Mouse (Mus musculus): ENCODE data around the gene Phb2. TPM values are rescaled to one million over a fixed set of nuclear protein-coding genes. Genes with fewer than 3 reads are reported as not detected.

Phb2 gene
- polyA plus RNA-seq, 1 experiment from 2014 or later = 308 TPM

DNA sequence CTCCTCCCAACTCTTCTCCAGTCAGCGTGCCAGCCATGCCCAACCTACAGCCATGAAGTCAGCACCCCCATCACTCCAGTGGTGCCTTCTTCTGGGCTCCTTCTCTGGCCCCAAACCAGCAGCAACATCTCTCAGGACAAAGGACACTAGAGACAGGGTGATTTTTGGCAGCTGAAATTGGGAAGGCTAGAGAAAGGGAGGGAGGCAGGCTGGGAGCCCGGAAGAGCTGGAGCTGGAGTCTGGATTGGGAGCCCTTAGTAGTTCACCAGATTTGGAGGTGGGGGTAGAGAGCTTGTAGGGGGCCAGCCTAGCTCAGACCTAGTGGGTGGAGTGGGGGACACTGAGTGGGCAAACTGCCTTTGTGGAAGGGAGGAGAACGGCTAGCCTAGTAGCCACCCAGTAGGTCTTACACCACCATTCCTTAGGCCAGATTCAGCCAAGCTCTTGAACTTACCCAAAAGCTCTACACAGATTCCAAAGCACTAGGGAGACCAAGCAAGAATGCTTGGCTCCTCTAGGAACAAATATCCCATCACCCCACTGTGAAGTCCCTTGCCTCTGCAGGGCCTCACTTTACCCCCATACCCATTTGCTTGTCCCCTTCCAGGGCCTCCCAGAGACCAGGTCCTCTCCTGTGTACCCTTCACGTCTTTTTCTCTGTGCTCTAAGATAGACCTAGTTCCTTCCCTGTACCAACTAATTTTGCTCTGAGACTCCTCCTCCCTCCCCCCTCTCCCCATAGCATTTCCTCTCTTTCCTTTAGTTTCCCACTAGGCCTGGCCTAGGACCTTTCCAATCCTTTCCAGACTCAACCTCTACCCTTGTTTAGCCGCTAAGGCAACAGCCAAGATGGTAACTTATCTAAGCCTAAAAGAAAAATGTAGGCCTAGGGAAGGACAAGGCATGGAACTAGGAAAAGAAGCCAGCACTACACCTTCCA, 46.0 kb downstream of the Phb2 start:
- ATAC-seq = no peak
- Histone ChIP-seq H3K27me3 (ENCODE audit: insufficient read depth, low read length) (peaks cover 22% of the 10 kb centered on the region), H3K9ac (replicated peaks) (peak overlapping the region; percentile 41; the same call in 1 of the 2 replicates), H3K4me2 (ENCODE audit: low read depth, low read length) (peak overlapping the region; percentile 88; the same call in 1 of the 2 replicates), H3K4me3 (ENCODE audit: low read depth, low read length) (no peak overlapping the region), H3K4me1 (ENCODE audit: insufficient read depth) (peaks cover 29% of the 10 kb centered on the region), H3K9me3 (ENCODE audit: low read length) (no peaks in the 10 kb centered on the region), H3K27ac (ENCODE audit: low read depth) (peak overlapping the region; percentile 40; the same call in 1 of the 2 replicates), H3K36me3 (replicated peaks; ENCODE audit: insufficient read depth, low read length) (no peaks in the 10 kb centered on the region)
- no peak for DNase-seq
- TF ChIP-seq CTCF (IDR thresholded peaks at IDR 0.05; ENCODE audit: low read depth) (no peak), EP300 (IDR thresholded peaks at IDR 0.05; ENCODE audit: low read depth) (no peak)
- 60% methylated on average over 5 of the region's 5 CpGs for WGBS (ENCODE audit: insufficient replicate concordance)

DNA sequence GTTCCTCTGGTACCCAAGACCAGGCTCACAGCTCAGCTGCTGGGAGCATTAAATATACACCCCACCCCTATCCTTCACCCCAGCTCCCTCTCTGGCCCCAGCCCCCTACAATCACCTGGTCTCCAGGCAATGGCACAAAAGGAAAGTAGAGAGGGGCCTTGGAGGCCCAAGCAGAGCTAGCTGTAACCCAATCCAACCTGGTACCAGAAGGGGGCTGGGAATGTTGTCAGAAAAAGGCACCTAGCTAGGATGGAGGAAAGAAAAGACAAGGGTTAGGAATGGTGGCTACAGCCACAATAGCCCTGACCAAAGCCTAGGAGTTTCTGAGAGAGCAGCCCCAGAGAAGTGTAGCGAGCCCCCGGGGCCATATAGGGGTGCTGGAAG, 46.7 kb downstream of the Phb2 start:
- WGBS (ENCODE audit: insufficient replicate concordance) = 52% methylated on average over 2 of the region's 2 CpGs
- peaks cover 29% of the 10 kb centered on the region for H3K4me1 ChIP-seq (ENCODE audit: insufficient read depth)
- 0 out of 2 replicates have a peak overlapping the region, but pooled peaks have one; percentile 40 for H3K27ac ChIP-seq (ENCODE audit: low read depth)
- peak overlapping the region; percentile 38; the same call in 1 of the 2 replicates for H3K4me2 ChIP-seq (ENCODE audit: low read depth, low read length)
- H3K4me3 ChIP-seq (ENCODE audit: low read depth, low read length) = no peak overlapping the region
- H3K9me3 ChIP-seq (ENCODE audit: low read length) = no peaks in the 10 kb centered on the region
- no peak for DNase-seq
- H3K27me3 ChIP-seq (ENCODE audit: insufficient read depth, low read length) = peaks cover 22% of the 10 kb centered on the region
- TF ChIP-seq EP300 (IDR thresholded peaks at IDR 0.05; ENCODE audit: low read depth) (no peak), CTCF (IDR thresholded peaks at IDR 0.05; ENCODE audit: low read depth) (no peak)
- no peak overlapping the region; the same call in 1 of the 2 replicates for H3K9ac ChIP-seq (replicated peaks)
- no peak for ATAC-seq
- H3K36me3 ChIP-seq (replicated peaks; ENCODE audit: insufficient read depth, low read length) = no peaks in the 10 kb centered on the region

DNA sequence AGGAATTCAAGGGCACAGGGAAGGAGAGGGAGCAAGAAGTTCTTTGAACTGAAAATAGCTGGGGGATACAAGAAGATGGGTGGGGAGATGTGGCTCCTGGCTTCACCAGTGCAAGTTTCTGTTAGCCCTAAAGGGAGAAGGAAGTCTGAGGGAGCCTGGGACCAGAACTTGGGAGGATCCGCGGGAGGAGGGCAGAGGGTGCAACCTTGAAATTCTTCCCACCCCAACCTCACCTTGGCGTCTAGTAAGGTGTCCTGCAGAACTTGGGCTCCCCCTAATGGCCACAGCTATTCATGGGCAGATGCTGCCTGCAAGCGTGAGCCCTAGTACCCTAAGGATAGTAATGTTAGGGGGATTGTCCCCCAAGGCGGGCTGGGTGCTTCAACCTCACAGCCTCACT, 47.1 kb downstream of the Phb2 start:
- no peak overlapping the region for H3K27ac ChIP-seq (ENCODE audit: low read depth)
- H3K27me3 ChIP-seq (ENCODE audit: insufficient read depth, low read length) = peaks cover 22% of the 10 kb centered on the region

DNA sequence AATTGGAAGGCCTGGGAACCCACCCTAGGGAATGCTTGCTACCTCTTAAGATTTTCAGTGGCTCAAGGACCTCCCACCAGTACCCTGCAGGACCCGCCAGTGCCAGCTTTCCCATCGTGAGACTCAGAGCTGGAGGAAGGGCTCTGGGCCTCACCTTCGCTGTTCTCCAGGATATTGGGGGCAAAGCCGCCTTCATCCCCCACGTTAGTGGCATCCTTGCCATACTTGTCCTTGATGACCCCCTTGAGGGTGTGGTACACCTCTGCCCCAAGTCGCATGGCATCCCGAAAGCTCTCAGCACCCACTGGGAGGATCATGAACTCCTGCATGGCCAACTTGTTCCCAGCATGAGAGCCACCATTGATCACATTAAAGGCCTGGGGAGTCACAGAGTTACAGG, 53.8 kb downstream of the Phb2 start:
- TF ChIP-seq CTCF (IDR thresholded peaks at IDR 0.05; ENCODE audit: low read depth) = no peak
- TF ChIP-seq EP300 (IDR thresholded peaks at IDR 0.05; ENCODE audit: low read depth) = no peak
- Histone ChIP-seq H3K27ac (ENCODE audit: low read depth) (no peak overlapping the region), H3K4me3 (ENCODE audit: low read depth, low read length) (no peak overlapping the region), H3K9ac (replicated peaks) (no peak overlapping the region), H3K4me1 (ENCODE audit: insufficient read depth) (0 out of 2 replicates have a peak, but pooled peaks cover 7% of the 10 kb centered on the region), H3K27me3 (ENCODE audit: insufficient read depth, low read length) (peaks cover 21% of the 10 kb centered on the region), H3K36me3 (replicated peaks; ENCODE audit: insufficient read depth, low read length) (no peaks in the 10 kb centered on the region), H3K9me3 (ENCODE audit: low read length) (no peaks in the 10 kb centered on the region), H3K4me2 (ENCODE audit: low read depth, low read length) (no peak overlapping the region)
- WGBS (ENCODE audit: insufficient replicate concordance) = 84% methylated on average over 7 of the region's 7 CpGs
- ATAC-seq (no peak), DNase-seq (no peak)

More for the DNA sequence above, 47.1 kb downstream of the Phb2 start:
- peak; percentile 97 for TF ChIP-seq CTCF (IDR thresholded peaks at IDR 0.05; ENCODE audit: low read depth)
- TF ChIP-seq EP300 (IDR thresholded peaks at IDR 0.05; ENCODE audit: low read depth) = no peak
- Histone ChIP-seq H3K4me1 (ENCODE audit: insufficient read depth) (peaks cover 29% of the 10 kb centered on the region), H3K36me3 (replicated peaks; ENCODE audit: insufficient read depth, low read length) (no peaks in the 10 kb centered on the region), H3K4me2 (ENCODE audit: low read depth, low read length) (peak overlapping the region; percentile 38; the same call in 1 of the 2 replicates), H3K9ac (replicated peaks) (no peak overlapping the region; the same call in 1 of the 2 replicates), H3K4me3 (ENCODE audit: low read depth, low read length) (no peak overlapping the region), H3K9me3 (ENCODE audit: low read length) (no peaks in the 10 kb centered on the region)
- ATAC-seq (peak; percentile 42), DNase-seq (peak; percentile 88)
- 2% methylated on average over 5 of the region's 5 CpGs for WGBS (ENCODE audit: insufficient replicate concordance)

MicroRNAs within 50 kb of the gene (microRNA counts, 519-probe panel; counts per million panel counts)
- microRNA mmu-miR-141 (not detected), microRNA mmu-miR-200c (662 counts per million, percentile 4 among the panel's probes with 10 or more counts)

Small RNA genes within 50 kb of the gene (microRNA-seq; reads per million reads assigned to microRNA genes)
- gene Mir141 (66.5 reads per million, percentile 39 among the genes with 10 or more reads in this experiment), gene Mir200c (487 reads per million, percentile 62 among the genes with 10 or more reads in this experiment)

Other genes starting within 250 kb of the Phb2 start
- 1.8 TPM in 2 replicates for gene Clstn3, start 247.5 kb upstream of the Phb2 start, polyA plus RNA-seq (2015; fragmentation: Nextera tagmentation; extraction: Ambion mirVana)
- 31.1 and 36.2 TPM in 2 replicates for gene C1rl, start 219.2 kb upstream of the Phb2 start, polyA plus RNA-seq (2015; fragmentation: Nextera tagmentation; extraction: Ambion mirVana)
- 63.0 and 65.0 TPM in 2 replicates for gene C1ra, start 199.9 kb upstream of the Phb2 start, polyA plus RNA-seq (2015; fragmentation: Nextera tagmentation; extraction: Ambion mirVana)
- gene C1s1, start 170.0 kb upstream of the Phb2 start, polyA plus RNA-seq (2015; fragmentation: Nextera tagmentation; extraction: Ambion mirVana) = 118 and 130 TPM in 2 replicates
- not detected in 2 replicates for gene C1rb, start 142.0 kb upstream of the Phb2 start, polyA plus RNA-seq (2015; fragmentation: Nextera tagmentation; extraction: Ambion mirVana)
- gene C1s2, start 76.3 kb upstream of the Phb2 start, polyA plus RNA-seq (2015; fragmentation: Nextera tagmentation; extraction: Ambion mirVana) = 0.04 TPM in 1 of 2 replicates, not detected in the other
- gene Lpcat3, start 49.3 kb upstream of the Phb2 start, polyA plus RNA-seq (2015; fragmentation: Nextera tagmentation; extraction: Ambion mirVana) = 68.7 and 72.6 TPM in 2 replicates
- 93.2 and 96.9 TPM in 2 replicates for gene Emg1, start 158 bp upstream of the Phb2 start, polyA plus RNA-seq (2015; fragmentation: Nextera tagmentation; extraction: Ambion mirVana)
- gene Ptpn6, start 26.4 kb downstream of the Phb2 start, polyA plus RNA-seq (2015; fragmentation: Nextera tagmentation; extraction: Ambion mirVana) = 39.2 and 45.1 TPM in 2 replicates
- gene Grcc10, start 29.0 kb downstream of the Phb2 start, polyA plus RNA-seq (2015; fragmentation: Nextera tagmentation; extraction: Ambion mirVana) = 148 and 157 TPM in 2 replicates
- gene Gm45234, start 43.7 kb downstream of the Phb2 start, polyA plus RNA-seq (2015; fragmentation: Nextera tagmentation; extraction: Ambion mirVana) = not detected in 2 replicates
- 1.8 and 1.9 TPM in 2 replicates for gene Atn1, start 44.2 kb downstream of the Phb2 start, polyA plus RNA-seq (2015; fragmentation: Nextera tagmentation; extraction: Ambion mirVana)
- 0.20 and 0.27 TPM in 2 replicates for gene Eno2, start 57.3 kb downstream of the Phb2 start, polyA plus RNA-seq (2015; fragmentation: Nextera tagmentation; extraction: Ambion mirVana)
- gene Lrrc23, start 67.4 kb downstream of the Phb2 start, polyA plus RNA-seq (2015; fragmentation: Nextera tagmentation; extraction: Ambion mirVana) = 0.16 TPM in 1 of 2 replicates, not detected in the other
- 11.4 and 14.3 TPM in 2 replicates for gene Spsb2, start 96.3 kb downstream of the Phb2 start, polyA plus RNA-seq (2015; fragmentation: Nextera tagmentation; extraction: Ambion mirVana)
- gene Tpi1, start 102.0 kb downstream of the Phb2 start, polyA plus RNA-seq (2015; fragmentation: Nextera tagmentation; extraction: Ambion mirVana) = 332 and 346 TPM in 2 replicates
- gene Usp5, start 117.1 kb downstream of the Phb2 start, polyA plus RNA-seq (2015; fragmentation: Nextera tagmentation; extraction: Ambion mirVana) = 32.2 and 36.6 TPM in 2 replicates
- gene Cdca3, start 117.2 kb downstream of the Phb2 start, polyA plus RNA-seq (2015; fragmentation: Nextera tagmentation; extraction: Ambion mirVana) = 96.4 and 98.3 TPM in 2 replicates
- 0.19 TPM in 1 of 2 replicates, not detected in the other for gene Gnb3, start 127.9 kb downstream of the Phb2 start, polyA plus RNA-seq (2015; fragmentation: Nextera tagmentation; extraction: Ambion mirVana)
- gene P3h3, start 145.4 kb downstream of the Phb2 start, polyA plus RNA-seq (2015; fragmentation: Nextera tagmentation; extraction: Ambion mirVana) = 0.80 and 0.88 TPM in 2 replicates
- 0.04 and 0.08 TPM in 2 replicates for gene Gpr162, start 151.6 kb downstream of the Phb2 start, polyA plus RNA-seq (2015; fragmentation: Nextera tagmentation; extraction: Ambion mirVana)
- gene Cd4, start 175.9 kb downstream of the Phb2 start, polyA plus RNA-seq (2015; fragmentation: Nextera tagmentation; extraction: Ambion mirVana) = 0.14 and 0.24 TPM in 2 replicates
- 0.33 and 0.40 TPM in 2 replicates for gene Lag3, start 199.4 kb downstream of the Phb2 start, polyA plus RNA-seq (2015; fragmentation: Nextera tagmentation; extraction: Ambion mirVana)
- gene Ptms, start 207.8 kb downstream of the Phb2 start, polyA plus RNA-seq (2015; fragmentation: Nextera tagmentation; extraction: Ambion mirVana) = 116 and 145 TPM in 2 replicates
- gene Mlf2, start 219.1 kb downstream of the Phb2 start, polyA plus RNA-seq (2015; fragmentation: Nextera tagmentation; extraction: Ambion mirVana) = 119 and 136 TPM in 2 replicates

Measured in liver, postnatal 0 days (tissue).